Comparison of ENCODE assay signal across 8 mouse cellular contexts in the genomic region with DNA sequence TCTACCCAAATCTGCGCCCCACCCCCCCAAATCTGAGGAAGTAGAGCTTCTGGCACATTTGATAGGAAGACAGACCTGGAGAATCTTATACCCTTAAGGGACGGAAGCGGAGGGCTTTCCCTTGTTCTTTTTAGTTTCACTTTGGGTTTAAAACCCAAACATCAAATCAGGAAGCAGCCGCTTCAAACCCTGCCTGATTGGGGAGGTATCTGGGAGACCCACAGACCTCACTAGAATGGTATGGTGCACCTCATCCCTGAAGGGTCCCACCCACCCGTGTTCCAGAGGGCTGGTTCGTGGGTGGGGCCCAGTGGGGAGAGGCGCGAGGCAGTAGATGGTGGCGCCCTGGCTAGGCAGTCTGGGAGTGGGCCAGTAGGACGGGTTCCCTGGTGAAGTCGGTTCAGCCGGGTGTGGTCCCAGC. TPM values are rescaled to one million over a fixed set of nuclear protein-coding genes. Genes with fewer than 3 reads are reported as not detected.
A peak's percentile ranks its signal among the peaks of the same experiment; 100 is the strongest.
DNase-seq lines count a peak whose midpoint lies in the region; ATAC-seq and TF ChIP-seq lines count a peak whose summit lies in the region.

No protein-coding gene starts in this region.

- peak overlapping the region; percentile 1; the same call in 1 of the 2 replicates for H3K27ac ChIP-seq in kidney, embryonic 14.5 days (ENCODE audit: low read depth, low read length)
- peak overlapping the region; percentile 62 for H3K27ac ChIP-seq in heart, embryonic 15.5 days

- no peak overlapping the region for H3K4me3 ChIP-seq in kidney, embryonic 14.5 days (ENCODE audit: low read length)
- H3K4me3 ChIP-seq in G1E (ENCODE audit: low read depth, low read length): peak overlapping the region; percentile 71
- H3K4me3 ChIP-seq in heart, embryonic 15.5 days: peak overlapping the region; percentile 22

- H3K9ac ChIP-seq in kidney, embryonic 14.5 days (ENCODE audit: low read depth, low read length): no peak overlapping the region
- H3K9ac ChIP-seq in heart, embryonic 15.5 days: 0 out of 2 replicates have a peak overlapping the region, but pooled peaks have one; percentile 23

- no peaks in the 10 kb centered on the region for H3K27me3 ChIP-seq in kidney, embryonic 14.5 days (ENCODE audit: control insufficient read depth, insufficient read depth, low read length)
- H3K27me3 ChIP-seq in G1E (ENCODE audit: insufficient read depth, low read length): no peaks in the 10 kb centered on the region
- no peaks in the 10 kb centered on the region for H3K27me3 ChIP-seq in heart, embryonic 15.5 days

- H3K9me3 ChIP-seq in kidney, embryonic 14.5 days (ENCODE audit: control insufficient read depth, low read length): no peaks in the 10 kb centered on the region
- no peaks in the 10 kb centered on the region for H3K9me3 ChIP-seq in G1E (replicated peaks)
- no peaks in the 10 kb centered on the region for H3K9me3 ChIP-seq in heart, embryonic 15.5 days (replicated peaks)

- DNase-seq in kidney, postnatal 36 days: no peak
- peak; percentile 42 for DNase-seq in G1E (ENCODE audit: low spot score)
- peak; percentile 38 to 50 for DNase-seq in lung, postnatal 4 days
- no peak for DNase-seq in embryo, embryonic 11 days
- DNase-seq in adrenal gland, adult 2 months: no peak
- no peak for DNase-seq in frontal cortex, postnatal 14 days (ENCODE audit: low spot score in 2 of 2)

- TF ChIP-seq CTCF in G1E (IDR thresholded peaks at IDR 0.05; ENCODE audit: low read depth, low read length): no peak

- H3K4me2 ChIP-seq in kidney, embryonic 14.5 days (replicated peaks; ENCODE audit: low read depth, low read length): no peak overlapping the region
- H3K4me2 ChIP-seq in heart, embryonic 15.5 days: peak overlapping the region; percentile 46

- ATAC-seq in kidney, embryonic 14.5 days (ENCODE audit: low FRiP score, low TSS enrichment): 0 out of 2 replicates have a peak, but pooled peaks have one; percentile 29
- ATAC-seq in G1E (ENCODE audit: extremely low read depth, insufficient number of reproducible peaks, low FRiP score, poor library complexity, severe bottlenecking): no peak
- no peak; the same call in 1 of the 2 replicates for ATAC-seq in heart, embryonic 15.5 days (replicated peaks; ENCODE audit: insufficient number of reproducible peaks, insufficient read depth, low FRiP score, low read depth)

- WGBS in kidney, embryonic 14.5 days: 83% methylated on average over 12 of the region's 12 CpGs
- WGBS in heart, embryonic 15.5 days: 68% methylated on average over 12 of the region's 12 CpGs

- no peaks in the 10 kb centered on the region for H3K36me3 ChIP-seq in kidney, embryonic 14.5 days (ENCODE audit: control insufficient read depth, insufficient read depth, low read length)
- peaks cover 53% of the 10 kb centered on the region for H3K36me3 ChIP-seq in G1E (replicated peaks)
- no peaks in the 10 kb centered on the region for H3K36me3 ChIP-seq in heart, embryonic 15.5 days

- H3K4me1 ChIP-seq in kidney, embryonic 14.5 days (ENCODE audit: control insufficient read depth, insufficient read depth, low read length): peaks cover 22% of the 10 kb centered on the region
- H3K4me1 ChIP-seq in G1E (ENCODE audit: insufficient read depth, low read depth, low read length): peaks cover 59% of the 10 kb centered on the region
- H3K4me1 ChIP-seq in heart, embryonic 15.5 days (replicated peaks): peaks cover 76% of the 10 kb centered on the region

RNA-seq across cellular contexts. Expression of a gene that starts 44.7 kb away (rescaled TPM):
- polyA plus RNA-seq in kidney, embryonic 14.5 days (2014; fragmentation: Nextera tagmentation; extraction: Ambion mirVana): 218 and 250 TPM in 2 replicates
- not detected in 2 replicates for total RNA-seq in G1E (2014; fragmentation: Nextera tagmentation)
- 1.3 TPM in 1 of 2 replicates, not detected in the other for total RNA-seq in G1E (2017)
- 0.43 and 0.44 TPM in 2 replicates for polyA plus RNA-seq in G1E (2012)
- 1,553 and 1,598 TPM in 2 replicates for polyA plus RNA-seq in heart, embryonic 15.5 days (2015; fragmentation: Nextera tagmentation; extraction: Ambion mirVana)
- 10 to 100 TPM; 74.9 to 85.2 TPM for total RNA-seq in adrenal gland, adult 2 months (2021)
- polyA plus RNA-seq in adrenal gland, adult 2 months (2012; rRNA removed): 44.0 and 48.0 TPM in 2 replicates

Comparison
In these comparisons a context has a peak if more than half of its experiments do, and no peak if none do; other contexts are left out.
1. DNase-seq: peak in G1E (single experiment) and lung, postnatal 4 days (2 of 2); none in kidney, postnatal 36 days (0 of 2), embryo, embryonic 11 days (single experiment), adrenal gland, adult 2 months (single experiment) and frontal cortex, postnatal 14 days (0 of 2).
2. RNA of a gene that starts 44.7 kb away (polyA plus RNA-seq): 1,553 to 1,598 TPM in heart, embryonic 15.5 days, 218 to 250 TPM in kidney, embryonic 14.5 days and 44.0 to 48.0 TPM in adrenal gland, adult 2 months; 0.43 to 0.44 TPM in G1E; every median in the first group is over 10 times any median in the second.